Mouse (Mus musculus) stomach, postnatal 0 days (tissue): ENCODE measurements around the gene Calm5.

Experiments
- CTCF ChIP-seq: IDR thresholded peaks from 2 replicates; pipeline ENCODE4 v1.5.1; 2016; ENCODE audit warnings: antibody characterized with exemption, low read depth, mild to moderate bottlenecking, moderate library complexity
- EP300 ChIP-seq: optimal IDR thresholded peaks from 2 replicates; pipeline ENCODE3; 2016; ENCODE audit warnings: antibody characterized with exemption

DNA sequence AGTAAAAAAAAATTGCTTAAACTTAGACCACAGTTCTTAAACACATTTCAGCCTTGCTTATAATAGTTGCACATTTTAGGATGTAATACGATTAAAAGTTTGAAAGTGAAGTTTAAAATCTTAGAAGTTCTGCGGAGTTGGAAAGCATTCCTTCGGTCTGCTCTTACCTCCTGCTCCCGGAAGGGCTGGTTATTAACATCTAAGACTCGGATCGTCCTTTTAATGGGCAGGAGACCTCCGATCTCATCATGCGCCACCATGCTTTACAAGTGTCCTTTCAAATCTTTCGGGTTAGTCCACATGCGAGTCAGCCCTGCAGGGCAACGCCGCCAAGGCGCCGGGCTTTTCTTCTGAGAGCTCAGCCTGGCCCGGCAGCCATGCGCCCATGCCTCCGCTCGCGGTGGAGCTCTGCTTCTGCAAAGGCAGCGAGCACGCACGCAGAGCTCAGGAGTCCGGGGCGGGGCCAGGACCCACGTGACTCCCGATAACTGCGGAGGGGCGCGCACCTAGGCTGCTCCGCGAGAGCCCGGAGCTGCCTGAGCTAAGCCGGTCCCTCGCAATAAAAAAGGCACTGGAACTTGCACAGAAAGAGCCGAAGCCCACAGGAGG is 39.3 kb downstream of the Calm5 start:
- TF ChIP-seq CTCF, result peak; percentile 13; the same call in 1 of the 2 replicates
- no peak for TF ChIP-seq EP300
